Mouse (Mus musculus) small intestine, adult 2 months (tissue): Measurements from ENCODE around the gene Selenos.

Experiments
- CTCF ChIP-seq: fragments of 200-500 bp; IDR thresholded peaks from 2 replicates; pipeline ENCODE4 v1.5.1; 2012; ENCODE audit warnings: low read depth, mild to moderate bottlenecking, control low read depth, inconsistent platforms, low read length, moderate library complexity, mixed read lengths; ENCODE audit not compliant: insufficient replicate concordance, insufficient read length; ENCODE audit errors: extremely low read depth
- POLR2A ChIP-seq: fragments of 200-500 bp; IDR thresholded peaks from 2 replicates; pipeline ENCODE4 v1.6.1; 2012; ENCODE audit warnings: low read depth, mild to moderate bottlenecking, control low read depth, inconsistent platforms, low read length, moderate library complexity

- TF ChIP-seq CTCF, result no peak
- TF ChIP-seq POLR2A, result no peak
Measured at GRCm38 (mm10) chr7:66134154-66134553, 54.7 kb downstream of the Selenos start.
